Mouse (Mus musculus): ENCODE results near the gene Slc50a1. TPM values are rescaled to one million over a fixed set of nuclear protein-coding genes. Genes with fewer than 3 reads are reported as not detected.

Gene Slc50a1
- polyA plus RNA-seq, 2 experiments, result 16.5 to 18.7 TPM

DNA sequence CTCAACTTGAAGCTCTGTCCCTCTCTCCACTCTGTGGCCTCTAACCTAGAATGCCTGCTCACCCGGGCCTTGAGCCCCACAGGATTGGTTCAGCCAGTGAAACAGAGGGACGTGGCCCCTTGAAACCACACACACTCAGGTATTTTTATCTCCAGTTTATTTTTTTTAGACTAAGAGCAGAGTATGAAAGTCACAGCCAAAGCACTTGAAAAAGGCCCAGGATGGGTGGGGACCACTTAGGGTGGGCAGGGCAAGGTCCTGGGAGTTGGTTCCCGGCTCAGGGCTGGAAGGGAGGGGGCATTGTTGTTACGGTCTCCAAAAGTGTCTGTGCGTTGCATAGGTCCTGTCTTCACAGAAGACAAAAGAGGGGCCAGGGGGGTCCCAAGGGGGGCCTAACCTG is 44.0 kb upstream of the Slc50a1 start:
- TF ChIP-seq CTCF (IDR thresholded peaks at IDR 0.05; ENCODE audit: low read depth) (no peak), EP300 (IDR thresholded peaks at IDR 0.05; ENCODE audit: low read depth) (no peak)
- no peak for DNase-seq (ENCODE audit: low read depth in 3 of 3, low spot score in 3 of 3)
- Histone ChIP-seq H3K9ac (replicated peaks) (no peak overlapping the region), H3K4me2 (ENCODE audit: low read depth) (no peak overlapping the region), H3K9me3 (ENCODE audit: control insufficient read depth, low read length) (no peaks in the 10 kb centered on the region), H3K27ac (no peak overlapping the region), H3K4me1 (replicated peaks; ENCODE audit: control insufficient read depth in 2 of 2, insufficient read depth in 2 of 2, low read length in 1 of 2) (no peaks in the 10 kb centered on the region), H3K27me3 (ENCODE audit: control insufficient read depth, insufficient read depth, low read length) (peaks cover 37% of the 10 kb centered on the region), H3K36me3 (replicated peaks; ENCODE audit: control insufficient read depth, insufficient read depth, low read depth) (no peaks in the 10 kb centered on the region), H3K4me3 (ENCODE audit: insufficient read depth in 1 of 2, low read depth in 2 of 2, low read length in 2 of 2) (no peak overlapping the region)
- no peak for ATAC-seq (ENCODE audit: insufficient read depth)
- WGBS (ENCODE audit: insufficient replicate concordance), result 53% methylated on average over 5 of the region's 5 CpGs

- Histone ChIP-seq H3K9ac (replicated peaks) (no peak overlapping the region), H3K9me3 (ENCODE audit: control insufficient read depth, low read length) (no peaks in the 10 kb centered on the region), H3K27ac (no peak overlapping the region), H3K27me3 (ENCODE audit: control insufficient read depth, insufficient read depth, low read length) (no peaks in the 10 kb centered on the region), H3K4me2 (ENCODE audit: low read depth) (no peak overlapping the region), H3K36me3 (replicated peaks; ENCODE audit: control insufficient read depth, insufficient read depth, low read depth) (no peaks in the 10 kb centered on the region), H3K4me3 (ENCODE audit: insufficient read depth in 1 of 2, low read depth in 2 of 2, low read length in 2 of 2) (no peak overlapping the region), H3K4me1 (replicated peaks; ENCODE audit: control insufficient read depth in 2 of 2, insufficient read depth in 2 of 2, low read length in 1 of 2) (peaks cover 0 to 3% of the 10 kb centered on the region in 2 experiments; a peak in 1 of 4 replicates)
- peak; percentile 87 for TF ChIP-seq CTCF (IDR thresholded peaks at IDR 0.05; ENCODE audit: low read depth)
- TF ChIP-seq EP300 (IDR thresholded peaks at IDR 0.05; ENCODE audit: low read depth), result no peak
- ATAC-seq (ENCODE audit: insufficient read depth) (0 out of 2 replicates have a peak, but pooled peaks have one; percentile 8), DNase-seq (ENCODE audit: low read depth in 3 of 3, low spot score in 3 of 3) (peak in 1 of 3 experiments; percentile 26)
- WGBS (ENCODE audit: insufficient replicate concordance), result 4% methylated on average over 9 of the region's 9 CpGs
Observed at GRCm38 (mm10) chr3:89308089-89308488, 37.7 kb upstream of the Slc50a1 start.

DNA sequence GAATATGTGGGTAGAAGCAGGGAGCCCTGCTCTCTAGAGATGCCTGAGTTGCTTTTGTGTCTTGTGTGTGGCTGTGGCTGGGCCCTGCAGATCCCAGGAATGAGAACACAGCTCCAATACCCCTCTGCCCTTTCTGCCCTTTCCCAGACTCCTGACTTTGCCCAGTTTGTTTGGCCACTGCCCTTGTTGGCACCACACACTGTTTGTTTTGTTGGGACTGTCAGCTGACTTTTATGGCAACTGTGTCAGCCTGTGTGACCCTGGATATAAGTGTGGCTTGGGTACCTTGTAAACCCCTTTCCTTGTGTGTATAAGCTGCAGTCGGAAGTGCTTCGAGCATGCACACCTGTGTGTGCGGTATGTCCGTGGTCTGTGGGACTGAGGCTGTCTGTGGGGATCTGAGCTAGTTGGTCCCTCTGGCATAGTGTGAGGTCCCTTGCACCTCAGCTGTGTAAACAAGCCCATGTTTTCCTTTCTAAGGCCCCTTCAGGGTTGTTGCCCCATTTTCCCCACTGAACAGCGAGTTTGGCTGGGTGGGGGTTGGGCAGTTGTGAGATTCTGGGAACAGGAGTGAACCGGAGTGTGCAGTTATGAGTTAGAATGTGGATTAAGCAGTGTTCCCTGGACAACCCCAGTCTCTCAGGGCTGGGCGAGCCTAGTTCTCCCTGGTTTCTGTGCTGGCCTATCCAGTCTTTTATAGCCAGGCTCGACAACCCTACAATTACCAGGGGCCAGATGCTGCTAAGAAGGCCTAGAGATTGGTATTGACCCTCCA is 35.4 kb upstream of the Slc50a1 start:
- Histone ChIP-seq H3K4me3 (ENCODE audit: insufficient read depth in 1 of 2, low read depth in 2 of 2, low read length in 2 of 2) (no peak overlapping the region), H3K9me3 (ENCODE audit: control insufficient read depth, low read length) (no peaks in the 10 kb centered on the region), H3K27ac (no peak overlapping the region), H3K4me1 (replicated peaks; ENCODE audit: control insufficient read depth in 2 of 2, insufficient read depth in 2 of 2, low read length in 1 of 2) (peaks cover 0 to 3% of the 10 kb centered on the region in 2 experiments; a peak in 1 of 4 replicates), H3K4me2 (ENCODE audit: low read depth) (no peak overlapping the region), H3K9ac (replicated peaks) (no peak overlapping the region), H3K27me3 (ENCODE audit: control insufficient read depth, insufficient read depth, low read length) (no peaks in the 10 kb centered on the region; the same call in 1 of the 2 replicates), H3K36me3 (replicated peaks; ENCODE audit: control insufficient read depth, insufficient read depth, low read depth) (no peaks in the 10 kb centered on the region)
- ATAC-seq (ENCODE audit: insufficient read depth) (no peak), DNase-seq (ENCODE audit: low read depth in 3 of 3, low spot score in 3 of 3) (no peak)
- no peak for TF ChIP-seq EP300 (IDR thresholded peaks at IDR 0.05; ENCODE audit: low read depth)
- WGBS (ENCODE audit: insufficient replicate concordance), result 49% methylated on average over 8 of the region's 8 CpGs

GRCm38 (mm10) chr3:89305105-89305504 is 34.7 kb upstream of the Slc50a1 start:
- ATAC-seq (ENCODE audit: insufficient read depth) (no peak), DNase-seq (ENCODE audit: low read depth in 3 of 3, low spot score in 3 of 3) (no peak)
- TF ChIP-seq CTCF (IDR thresholded peaks at IDR 0.05; ENCODE audit: low read depth) (no peak), EP300 (IDR thresholded peaks at IDR 0.05; ENCODE audit: low read depth) (no peak)
- Histone ChIP-seq H3K27ac (no peak overlapping the region), H3K27me3 (ENCODE audit: control insufficient read depth, insufficient read depth, low read length) (peaks cover 2% of the 10 kb centered on the region), H3K9me3 (ENCODE audit: control insufficient read depth, low read length) (no peaks in the 10 kb centered on the region), H3K36me3 (replicated peaks; ENCODE audit: control insufficient read depth, insufficient read depth, low read depth) (no peaks in the 10 kb centered on the region), H3K4me3 (ENCODE audit: insufficient read depth in 1 of 2, low read depth in 2 of 2, low read length in 2 of 2) (no peak overlapping the region), H3K4me2 (ENCODE audit: low read depth) (no peak overlapping the region), H3K9ac (replicated peaks) (no peak overlapping the region), H3K4me1 (replicated peaks; ENCODE audit: control insufficient read depth in 2 of 2, insufficient read depth in 2 of 2, low read length in 1 of 2) (peaks cover 0 to 3% of the 10 kb centered on the region in 2 experiments; a peak in 1 of 4 replicates)
- 53% methylated on average over 4 of the region's 4 CpGs for WGBS (ENCODE audit: insufficient replicate concordance)

GRCm38 (mm10) chr3:89304440-89304839 is 34.1 kb upstream of the Slc50a1 start:
- Histone ChIP-seq H3K4me1 (replicated peaks; ENCODE audit: control insufficient read depth in 2 of 2, insufficient read depth in 2 of 2, low read length in 1 of 2) (peaks cover 0 to 3% of the 10 kb centered on the region in 2 experiments; a peak in 1 of 4 replicates), H3K27ac (no peak overlapping the region), H3K36me3 (replicated peaks; ENCODE audit: control insufficient read depth, insufficient read depth, low read depth) (no peaks in the 10 kb centered on the region), H3K27me3 (ENCODE audit: control insufficient read depth, insufficient read depth, low read length) (peaks cover 6% of the 10 kb centered on the region), H3K9ac (replicated peaks) (no peak overlapping the region), H3K4me2 (ENCODE audit: low read depth) (no peak overlapping the region), H3K4me3 (ENCODE audit: insufficient read depth in 1 of 2, low read depth in 2 of 2, low read length in 2 of 2) (no peak overlapping the region), H3K9me3 (ENCODE audit: control insufficient read depth, low read length) (no peaks in the 10 kb centered on the region)
- ATAC-seq (ENCODE audit: insufficient read depth), result no peak
- no peak for DNase-seq (ENCODE audit: low read depth in 3 of 3, low spot score in 3 of 3)
- TF ChIP-seq CTCF (IDR thresholded peaks at IDR 0.05; ENCODE audit: low read depth) (no peak), EP300 (IDR thresholded peaks at IDR 0.05; ENCODE audit: low read depth) (no peak)
- WGBS (ENCODE audit: insufficient replicate concordance), result 54% methylated on average over 6 of the region's 6 CpGs
